Mouse (Mus musculus) liver, postnatal 0 days (tissue): ENCODE measurements around the gene Gad1. TPM values are rescaled to one million over a fixed set of nuclear protein-coding genes. Genes with fewer than 3 reads are reported as not detected.

Experiments used
- ATAC-seq: fragments of 200-750 bp; cut with Nextera tagmentation; 2 replicates; pipeline ENCODE4 v1.8.0; 2017; ENCODE audit warnings: mild to moderate bottlenecking, moderate library complexity
- DNase-seq: peaks from one replicate; pipeline ENCODE4 v3.0.0-alpha.2; 2016
- H3K27ac ChIP-seq: fragments of 300-500 bp; sonication (generic); 2 replicates; pipeline ENCODE4 v1.5.1; 2014; ENCODE audit warnings: antibody characterized with exemption, moderate library complexity, mild to moderate bottlenecking, low read depth
- H3K27me3 ChIP-seq: fragments of 300-500 bp; sonication (generic); 2 replicates; pipeline ENCODE4 v1.6.1; 2014; ENCODE audit warnings: low read length, control low read depth, mixed read lengths; ENCODE audit not compliant: insufficient read depth
- H3K36me3 ChIP-seq: fragments of 300-500 bp; sonication (generic); replicated peaks from 2 replicates; pipeline ENCODE4 v1.6.1; 2014; ENCODE audit warnings: mild to moderate bottlenecking, control low read depth, low read length, moderate library complexity, mixed read lengths; ENCODE audit not compliant: insufficient read depth
- H3K4me1 ChIP-seq: fragments of 300-500 bp; sonication (generic); 2 replicates; pipeline ENCODE4 v1.6.1; 2014; ENCODE audit warnings: antibody characterized with exemption, mild to moderate bottlenecking, control low read depth; ENCODE audit not compliant: insufficient read depth
- H3K4me2 ChIP-seq: fragments of 300-500 bp; sonication (generic); 2 replicates; pipeline ENCODE4 v1.6.1; 2014; ENCODE audit warnings: low read depth, mild to moderate bottlenecking, low read length, moderate library complexity, mixed read lengths
- H3K4me3 ChIP-seq: fragments of 300-500 bp; sonication (generic); 2 replicates; pipeline ENCODE4 v1.5.1; 2014; ENCODE audit warnings: low read depth, low read length
- H3K9ac ChIP-seq: fragments of 300-500 bp; sonication (generic); replicated peaks from 2 replicates; pipeline ENCODE4 v1.6.1; 2014; ENCODE audit warnings: mild to moderate bottlenecking, moderate library complexity
- H3K9me3 ChIP-seq: fragments of 300-500 bp; sonication (generic); 2 replicates; pipeline ENCODE4 v1.6.1; 2016; ENCODE audit warnings: mild to moderate bottlenecking, control low read depth, low read length, mixed read lengths
- CTCF ChIP-seq: sonication (generic); IDR thresholded peaks from 2 replicates; pipeline ENCODE4 v1.5.1; 2016; ENCODE audit warnings: antibody characterized with exemption, low read depth
- EP300 ChIP-seq: IDR thresholded peaks from 2 replicates; pipeline ENCODE4 v1.6.1; 2016; ENCODE audit warnings: antibody characterized with exemption, low read depth, mild to moderate bottlenecking
- WGBS: fragments of 180-500 bp; shearing (Covaris S2); extraction: QIAGEN DNeasy Blood & Tissue Kit; methylation state at CpG from one replicate; pipeline ENCODE4 v1.1.7; 2014; ENCODE audit not compliant: insufficient replicate concordance; 5-methylcytosine and 5-hydroxymethylcytosine counted together
- polyA plus RNA-seq: library from polyadenylated mRNA; unstranded; fragments of >200 nt; fragmentation: Nextera tagmentation; extraction: Ambion mirVana; gene quantifications from 2 replicates; pipeline ENCODE4 v1.2.1, GENCODE M21; 2015

Gad1 gene
- 0.04 TPM in 1 of 2 replicates, not detected in the other for polyA plus RNA-seq

DNA sequence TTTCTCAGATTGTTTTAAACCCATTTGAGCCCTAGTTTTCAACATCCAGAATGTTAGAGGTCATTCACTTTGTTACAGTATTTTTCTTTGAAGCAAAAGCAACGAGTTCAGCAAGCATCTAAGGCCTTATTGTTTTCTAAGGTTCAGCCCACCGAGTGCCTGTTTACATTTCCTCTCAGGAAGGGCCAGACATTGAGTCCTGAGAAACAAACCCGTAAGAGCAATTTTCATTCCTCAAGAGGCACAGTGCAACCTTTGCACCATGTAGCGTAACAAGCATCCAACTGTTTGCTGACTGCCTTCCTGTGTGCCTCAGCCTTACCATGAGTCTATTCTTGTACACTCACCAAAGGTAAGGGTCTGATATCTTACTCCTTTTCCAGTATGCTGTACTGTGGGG, at the start of gene Gad1:
Gene Gad1 (plus strand): TSS at position 301 of the 400 bp plus-strand sequence.
- no peaks in the 10 kb centered on the region for H3K36me3 ChIP-seq
- no peak within 1 kb of the TSS for H3K9ac ChIP-seq
- TF ChIP-seq CTCF (no peak), EP300 (no peak)
- WGBS = 42% methylated on average over 4 of the region's 4 CpGs
- H3K9me3 ChIP-seq = no peaks in the 10 kb centered on the region
- no peak within 1 kb of the TSS for H3K27ac ChIP-seq
- DNase-seq = no peak
- H3K4me3 ChIP-seq = no peak within 1 kb of the TSS
- no peak for ATAC-seq
- H3K27me3 ChIP-seq = no peaks in the 10 kb centered on the region
- no peak within 1 kb of the TSS for H3K4me2 ChIP-seq
- no peaks in the 10 kb centered on the region for H3K4me1 ChIP-seq

DNA sequence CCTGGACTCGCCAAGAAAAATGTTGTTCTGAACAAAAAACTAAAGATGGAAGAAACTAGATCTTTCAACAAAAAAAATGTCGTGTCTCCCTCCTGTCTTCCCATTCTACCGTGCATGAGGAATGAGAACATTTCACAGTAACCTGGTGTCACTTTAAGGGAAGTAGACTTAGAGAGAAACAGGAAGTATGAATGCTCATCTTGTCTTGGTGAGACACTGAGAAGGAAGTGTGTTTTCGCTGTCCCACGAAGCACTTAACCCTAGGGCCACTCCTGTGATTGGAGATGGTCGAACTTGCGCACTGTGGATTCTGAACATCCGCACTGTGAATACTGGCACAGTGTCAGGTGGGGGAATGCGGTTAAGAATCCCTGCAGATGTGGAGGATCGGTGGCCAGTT, 49.4 kb upstream of the Gad1 start:
- Histone ChIP-seq H3K4me1 (no peaks in the 10 kb centered on the region), H3K27me3 (0 out of 2 replicates have a peak, but pooled peaks cover 6% of the 10 kb centered on the region), H3K4me3 (no peak overlapping the region), H3K27ac (no peak overlapping the region), H3K36me3 (no peaks in the 10 kb centered on the region), H3K9me3 (no peaks in the 10 kb centered on the region), H3K4me2 (no peak overlapping the region), H3K9ac (no peak overlapping the region)
- no peak for DNase-seq
- ATAC-seq = no peak
- WGBS = 51% methylated on average over 10 of the region's 10 CpGs
- TF ChIP-seq CTCF = no peak
- TF ChIP-seq EP300 = no peak

- Histone ChIP-seq H3K36me3 (no peaks in the 10 kb centered on the region), H3K4me2 (no peak overlapping the region), H3K27ac (no peak overlapping the region), H3K4me3 (no peak overlapping the region), H3K27me3 (peaks cover 22% of the 10 kb centered on the region), H3K4me1 (peaks cover 6% of the 10 kb centered on the region), H3K9ac (no peak overlapping the region), H3K9me3 (no peaks in the 10 kb centered on the region)
- WGBS = 5% methylated on average over 1 of the region's 1 CpGs
- DNase-seq (no peak), ATAC-seq (no peak)
- TF ChIP-seq EP300 (no peak), CTCF (no peak)
Observed at GRCm38 (mm10) chr2:70505229-70505628, 47.6 kb upstream of the Gad1 start.

DNA sequence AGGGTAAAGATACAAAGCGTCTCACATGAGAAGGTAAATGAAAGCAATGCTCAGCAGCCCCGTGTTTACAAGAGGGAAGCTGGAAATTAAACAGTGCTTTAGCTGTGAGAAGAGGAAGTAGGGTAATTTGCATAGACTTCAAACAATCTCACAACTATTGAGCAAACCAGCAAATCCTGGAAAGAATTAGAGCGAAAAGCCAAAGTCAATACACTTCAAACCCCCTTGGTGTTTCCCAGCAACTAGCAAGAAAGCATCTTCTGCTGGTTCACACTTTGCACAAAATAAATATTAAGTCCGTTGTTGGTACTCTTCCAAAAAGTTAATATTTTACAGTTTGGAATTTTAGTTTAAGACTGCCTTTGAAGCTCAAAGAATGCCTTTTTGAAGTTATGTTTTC, 47.0 kb upstream of the Gad1 start:
- no peak overlapping the region for H3K27ac ChIP-seq
- no peaks in the 10 kb centered on the region for H3K9me3 ChIP-seq
- TF ChIP-seq CTCF (no peak), EP300 (no peak)
- peaks cover 6% of the 10 kb centered on the region for H3K4me1 ChIP-seq
- H3K4me3 ChIP-seq = no peak overlapping the region
- H3K4me2 ChIP-seq = no peak overlapping the region
- H3K36me3 ChIP-seq = no peaks in the 10 kb centered on the region
- WGBS = 17% methylated on average over 4 of the region's 4 CpGs
- no peak for ATAC-seq
- no peak overlapping the region for H3K9ac ChIP-seq
- H3K27me3 ChIP-seq = peaks cover 22% of the 10 kb centered on the region
- DNase-seq = no peak

- no peaks in the 10 kb centered on the region for H3K36me3 ChIP-seq
- H3K4me3 ChIP-seq = no peak overlapping the region
- no peak overlapping the region for H3K27ac ChIP-seq
- TF ChIP-seq CTCF (no peak), EP300 (no peak)
- no peak overlapping the region for H3K9ac ChIP-seq
- H3K9me3 ChIP-seq = no peaks in the 10 kb centered on the region
- peaks cover 6% of the 10 kb centered on the region for H3K4me1 ChIP-seq
- WGBS = 35% methylated on average over 2 of the region's 2 CpGs
- DNase-seq = no peak
- H3K4me2 ChIP-seq = no peak overlapping the region
- no peak for ATAC-seq
- peaks cover 22% of the 10 kb centered on the region for H3K27me3 ChIP-seq
Observed at GRCm38 (mm10) chr2:70506372-70506771, 46.5 kb upstream of the Gad1 start.

- Histone ChIP-seq H3K4me2 (peak within 1 kb of the TSS; percentile 76), H3K9ac (no peak within 1 kb of the TSS), H3K9me3 (no peaks in the 10 kb centered on the region), H3K4me1 (peaks cover 6% of the 10 kb centered on the region), H3K27ac (no peak within 1 kb of the TSS), H3K27me3 (peaks cover 22% of the 10 kb centered on the region), H3K4me3 (peak within 1 kb of the TSS; percentile 48), H3K36me3 (no peaks in the 10 kb centered on the region)
- no peak for TF ChIP-seq CTCF
- no peak for TF ChIP-seq EP300
- no peak for DNase-seq
- no peak for ATAC-seq
- WGBS = 22% methylated on average over 10 of the region's 10 CpGs
Observed at GRCm38 (mm10) chr2:70508496-70508895, 44.4 kb upstream of the Gad1 start, which contains the start of gene Erich2. TSS of gene Erich2 (plus strand) at chr2:70508819.

- Histone ChIP-seq H3K9ac (no peak overlapping the region), H3K4me1 (peaks cover 6% of the 10 kb centered on the region), H3K4me2 (peak overlapping the region; percentile 76), H3K27ac (no peak overlapping the region), H3K27me3 (peaks cover 22% of the 10 kb centered on the region), H3K36me3 (no peaks in the 10 kb centered on the region), H3K4me3 (peak overlapping the region; percentile 48), H3K9me3 (no peaks in the 10 kb centered on the region)
- under 1% methylated on average over 49 of the region's 56 CpGs for WGBS
- ATAC-seq (peak; percentile 77), DNase-seq (peak; percentile 68)
- TF ChIP-seq EP300 (no peak), CTCF (peak; percentile 53)
Observed at GRCm38 (mm10) chr2:70509021-70509632, 43.7 kb upstream of the Gad1 start.
